Mouse (Mus musculus): ENCODE measurements around the gene Errfi1.

DNA sequence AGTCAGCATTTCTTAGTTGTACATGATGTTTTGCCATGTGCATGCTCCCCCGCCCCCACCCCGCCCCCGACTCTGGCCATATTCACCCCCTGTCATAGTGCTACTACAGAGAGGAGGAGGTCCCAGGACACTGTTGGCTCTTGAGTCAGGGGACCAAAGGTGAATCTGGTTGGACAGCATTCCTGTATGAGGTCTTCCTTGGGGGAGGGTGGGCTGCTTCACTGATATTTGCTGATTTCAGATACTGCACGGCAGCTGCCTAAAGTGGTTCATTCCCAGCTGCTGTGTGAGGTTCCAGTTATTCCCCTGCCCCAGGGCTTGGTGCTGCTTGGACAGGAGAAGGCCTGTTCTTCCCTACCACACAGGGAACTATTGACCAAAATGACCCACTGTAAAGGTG, 34.8 kb downstream of the Errfi1 start:
- no peak for TF ChIP-seq CTCF (IDR thresholded peaks at IDR 0.05; ENCODE audit: control insufficient read depth, insufficient read depth, low read length)
- TF ChIP-seq POLR2A (IDR thresholded peaks at IDR 0.05; ENCODE audit: borderline replicate concordance, control insufficient read depth, low read depth, low read length): no peak
